Mouse (Mus musculus): ENCODE measurements around the gene Kif5a.

GRCm38 (mm10) chr10:127290307-127290929 is 27.3 kb upstream of the Kif5a start:
- no peak for TF ChIP-seq CTCF (conservative IDR thresholded peaks at IDR 0.05; ENCODE audit: low read length)
- no peak for TF ChIP-seq POU5F1 (IDR thresholded peaks at IDR 0.05; ENCODE audit: borderline replicate concordance, low read length)
- no peak for TF ChIP-seq NANOG (IDR thresholded peaks at IDR 0.05; ENCODE audit: borderline replicate concordance, low read length)
